Mouse (Mus musculus): ENCODE measurements around the gene Slc4a4.

The Slc4a4 gene

DNA sequence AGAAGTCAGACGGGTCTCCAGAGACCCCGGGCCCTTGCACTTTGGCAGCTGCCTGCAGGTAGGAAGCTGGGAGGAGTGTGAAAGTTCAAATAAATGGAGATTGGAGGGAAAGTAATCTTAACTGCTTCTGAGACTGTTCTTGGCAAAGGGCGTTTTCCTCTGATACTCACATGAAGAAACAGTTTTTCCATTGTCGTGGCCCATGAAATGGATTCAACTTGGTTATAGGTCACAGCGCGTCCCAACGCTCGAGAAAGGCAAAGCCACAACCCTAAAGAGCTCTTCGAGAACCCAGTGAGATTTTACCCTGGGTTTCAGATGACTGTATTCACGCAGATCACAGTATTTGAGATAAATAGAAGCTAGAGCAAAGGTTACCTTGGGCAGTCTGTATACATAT is 31.0 kb downstream of the Slc4a4 start:
- no peak for DNase-seq

DNA sequence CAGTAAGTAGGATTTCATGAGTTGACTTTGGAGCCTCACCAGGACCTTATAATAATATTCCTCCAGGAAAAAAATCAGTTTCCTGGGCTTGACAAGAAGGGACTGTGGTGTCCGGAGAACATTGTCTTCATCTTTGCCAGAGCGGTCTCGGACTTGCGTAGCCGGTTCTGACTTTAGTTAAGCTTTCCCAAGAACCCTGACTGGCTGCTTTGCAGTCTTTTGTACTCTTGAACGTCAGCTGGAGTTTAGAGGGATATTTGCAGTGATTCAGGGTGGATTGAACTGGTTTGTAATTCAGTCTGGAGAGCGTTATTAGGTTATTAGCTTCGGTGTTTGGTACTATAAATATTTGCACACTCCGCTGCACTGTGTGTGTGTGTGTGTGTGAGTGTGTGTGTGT is 31.9 kb downstream of the Slc4a4 start:
- DNase-seq, result no peak

DNA sequence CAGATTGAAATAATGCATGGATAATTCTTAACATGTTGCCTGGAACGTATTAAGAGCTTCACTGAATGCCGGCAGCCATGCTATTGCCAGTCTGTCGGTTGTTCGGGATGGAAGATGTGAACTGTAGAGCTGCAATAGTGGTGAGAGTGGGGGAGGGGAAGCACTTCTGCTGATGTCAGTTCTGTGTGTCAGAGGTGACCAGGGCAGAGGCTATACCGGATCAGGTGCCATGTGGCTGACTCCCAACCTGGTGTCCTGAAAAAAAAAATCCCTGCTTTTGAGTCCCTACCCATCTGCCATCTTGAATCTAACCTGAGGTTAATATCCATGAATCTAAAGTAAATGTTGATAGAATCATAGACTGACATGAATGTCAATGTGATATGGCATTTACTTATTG is 39.0 kb downstream of the Slc4a4 start:
- DNase-seq, result no peak

GRCm38 (mm10) chr5:88928201-88928916 is 41.7 kb downstream of the Slc4a4 start:
- DNase-seq, result no peak

DNA sequence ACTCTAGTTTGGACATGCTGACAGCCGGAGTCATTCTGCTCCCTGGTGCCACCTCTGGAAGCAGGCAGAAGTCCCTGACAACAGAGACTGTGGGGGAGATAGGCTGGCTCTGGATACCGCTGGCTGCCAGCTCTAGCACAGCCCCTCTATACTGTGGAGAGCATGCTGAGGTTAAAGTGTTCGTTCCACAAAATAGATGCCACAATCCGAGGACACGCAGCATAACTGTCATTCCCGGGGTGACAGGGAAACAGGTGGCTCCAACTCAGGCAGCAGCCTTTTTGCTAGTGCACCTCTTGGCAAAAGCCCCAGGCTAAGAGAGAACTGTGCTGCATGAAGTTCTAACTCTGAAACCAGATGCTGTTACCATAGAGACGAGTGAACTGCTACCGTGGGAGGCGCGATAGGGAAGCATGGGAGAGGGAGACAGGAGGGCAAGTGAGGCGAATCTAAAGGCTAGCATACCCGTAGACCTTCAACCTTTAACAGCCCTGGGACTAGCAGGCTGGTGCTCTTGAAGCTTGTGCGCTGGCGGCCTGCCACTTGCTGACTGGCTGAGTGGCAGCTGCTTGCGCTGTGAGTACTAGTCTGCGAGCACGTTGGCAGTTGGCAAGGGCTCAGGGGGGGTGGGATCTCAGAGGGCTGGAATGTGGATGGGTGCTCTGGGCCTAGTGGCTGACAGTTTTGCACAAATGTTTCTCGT is 42.9 kb downstream of the Slc4a4 start:
- DNase-seq, result peak; percentile 30

DNA sequence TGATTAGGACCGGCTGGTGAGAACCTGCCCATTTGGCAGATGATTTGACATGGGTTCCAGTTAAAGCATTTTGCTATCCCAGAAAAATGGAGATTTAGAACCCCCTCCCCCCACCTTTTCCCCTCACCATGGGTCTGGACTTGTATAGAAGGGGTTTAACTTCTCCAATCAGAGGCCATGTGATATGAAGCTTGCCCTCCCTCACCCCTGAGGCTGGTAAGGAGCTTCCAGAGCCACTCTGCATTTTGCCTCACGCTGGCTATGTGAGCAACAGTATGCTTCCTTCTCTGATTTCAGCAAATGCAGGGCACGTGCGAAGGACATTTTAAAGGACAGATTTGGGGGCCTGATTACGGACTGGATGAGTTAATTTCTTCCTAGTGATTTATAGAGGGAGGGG is 43.5 kb downstream of the Slc4a4 start:
- no peak for DNase-seq

DNA sequence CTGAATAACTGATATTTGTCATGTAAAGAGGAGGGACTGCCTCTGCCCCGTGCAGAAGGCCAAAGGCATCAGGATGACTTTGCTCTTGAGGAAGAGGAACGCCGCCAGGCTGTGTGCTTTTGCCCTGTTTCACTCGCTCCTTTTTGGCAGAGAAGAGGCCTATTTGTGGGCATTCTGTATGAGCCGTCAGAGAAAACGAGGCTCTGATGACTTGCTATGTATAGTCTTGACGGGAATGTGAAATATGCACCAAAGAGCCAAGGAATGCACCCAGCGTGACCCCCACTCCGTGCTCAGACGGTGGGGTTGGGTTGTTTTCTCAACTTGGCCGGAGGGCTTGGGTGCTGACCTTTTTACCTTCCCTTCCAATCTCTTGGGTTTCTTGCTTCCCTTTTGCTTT is 44.0 kb downstream of the Slc4a4 start:
- no peak for DNase-seq

DNA sequence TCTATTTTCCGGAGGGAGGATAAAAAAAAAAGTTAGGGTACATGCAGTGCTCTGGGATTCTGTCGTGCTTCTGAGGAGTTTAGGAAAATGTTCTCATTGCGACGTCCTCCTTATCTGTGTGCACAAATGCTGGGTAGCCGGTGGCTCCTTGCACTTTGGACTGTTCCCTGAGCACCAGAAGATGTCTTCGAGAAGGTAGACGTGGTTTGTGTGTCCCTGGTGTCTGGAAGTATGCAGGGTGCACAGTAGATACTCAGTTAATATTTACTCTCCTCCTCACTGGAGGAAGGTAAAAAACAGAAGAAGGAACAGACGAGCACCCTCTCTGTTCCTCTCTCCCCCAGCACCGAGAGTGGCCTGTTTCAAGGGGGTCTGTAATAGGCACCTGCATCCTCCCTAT is 44.6 kb downstream of the Slc4a4 start:
- no peak for DNase-seq

DNA sequence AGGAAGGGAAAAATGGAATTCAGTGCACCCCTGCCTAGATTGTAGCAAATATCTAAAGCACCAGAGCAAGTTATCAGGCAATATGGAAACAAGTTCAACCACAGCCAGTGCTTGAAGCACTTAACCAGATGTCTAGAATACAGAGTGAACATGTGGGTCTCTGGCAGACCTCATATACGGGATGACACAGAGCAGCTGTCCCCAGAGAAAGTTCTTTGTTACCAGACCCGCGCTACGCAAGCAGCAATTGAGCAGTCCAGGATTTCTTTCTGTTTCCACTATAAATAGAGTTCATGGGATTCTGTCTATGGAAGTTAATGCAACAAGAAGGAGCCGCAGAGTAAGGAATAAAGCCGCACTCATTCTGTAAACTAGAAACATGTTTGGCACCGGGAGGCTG is 46.8 kb downstream of the Slc4a4 start:
- DNase-seq, result no peak

- DNase-seq, result no peak
Observed at GRCm38 (mm10) chr5:88933946-88934345, 47.3 kb downstream of the Slc4a4 start.

DNA sequence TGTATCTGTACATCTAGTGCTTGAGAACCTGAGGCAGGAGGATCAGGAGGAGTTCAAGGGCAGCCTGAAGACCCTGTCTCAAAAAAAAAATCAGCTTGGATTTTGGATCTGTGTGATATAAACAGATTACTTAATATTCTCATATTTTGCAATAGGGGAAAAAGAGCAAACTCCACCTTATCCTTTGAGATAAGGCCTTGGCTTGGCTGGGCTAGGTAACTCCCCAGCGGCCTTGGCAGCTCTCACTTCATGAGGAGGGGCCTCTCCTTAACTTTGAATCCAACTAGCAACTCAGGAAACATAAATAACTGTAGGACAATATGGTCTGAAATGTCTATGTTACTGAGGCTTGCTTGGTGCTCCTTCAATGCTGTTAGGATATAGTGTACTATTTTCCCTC is 51.6 kb downstream of the Slc4a4 start:
- no peak for DNase-seq

GRCm38 (mm10) chr5:88939151-88939550 is 52.5 kb downstream of the Slc4a4 start:
- no peak for DNase-seq

DNA sequence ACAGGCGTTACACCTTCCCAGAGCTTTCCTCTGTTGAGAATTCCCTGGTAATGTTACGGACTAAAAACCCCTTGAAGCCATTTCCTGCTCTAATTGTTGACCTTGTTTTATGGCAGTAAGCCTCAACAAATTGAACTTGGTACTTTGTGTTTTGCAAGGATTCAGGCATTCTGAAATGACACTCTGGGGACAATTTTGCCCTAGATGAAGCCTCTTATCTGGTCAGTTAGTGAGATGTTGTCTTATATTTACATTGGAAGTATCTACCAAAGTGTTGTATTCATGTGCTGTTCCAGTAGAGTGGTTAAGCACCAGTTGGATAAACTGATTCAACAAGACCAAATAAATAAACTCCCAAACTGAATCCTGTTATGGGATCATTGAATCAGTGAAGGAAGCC is 53.2 kb downstream of the Slc4a4 start:
- DNase-seq, result no peak

DNA sequence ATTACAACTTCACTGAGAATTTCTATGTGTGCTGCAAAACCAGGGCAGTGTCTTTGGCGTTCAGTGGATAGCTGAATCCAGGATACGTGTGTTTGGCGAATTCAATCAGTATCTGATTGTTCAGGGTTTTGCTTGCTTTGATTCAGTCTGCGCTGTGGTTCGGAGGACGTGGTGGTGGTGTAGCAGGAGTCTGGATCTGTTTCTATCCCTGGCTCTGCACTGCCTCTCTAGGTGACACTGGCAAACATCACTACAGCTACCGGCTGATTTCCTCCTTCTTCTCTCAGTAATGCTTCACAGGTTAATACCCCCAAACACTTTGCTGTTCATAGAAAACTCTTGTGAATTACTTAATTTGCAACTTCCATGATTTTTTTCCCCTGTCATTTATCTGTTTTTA is 55.3 kb downstream of the Slc4a4 start:
- no peak for DNase-seq

GRCm38 (mm10) chr5:88945661-88946339 is 59.2 kb downstream of the Slc4a4 start:
- no peak for DNase-seq

GRCm38 (mm10) chr5:88950337-88950736 is 63.7 kb downstream of the Slc4a4 start:
- DNase-seq, result no peak

DNA sequence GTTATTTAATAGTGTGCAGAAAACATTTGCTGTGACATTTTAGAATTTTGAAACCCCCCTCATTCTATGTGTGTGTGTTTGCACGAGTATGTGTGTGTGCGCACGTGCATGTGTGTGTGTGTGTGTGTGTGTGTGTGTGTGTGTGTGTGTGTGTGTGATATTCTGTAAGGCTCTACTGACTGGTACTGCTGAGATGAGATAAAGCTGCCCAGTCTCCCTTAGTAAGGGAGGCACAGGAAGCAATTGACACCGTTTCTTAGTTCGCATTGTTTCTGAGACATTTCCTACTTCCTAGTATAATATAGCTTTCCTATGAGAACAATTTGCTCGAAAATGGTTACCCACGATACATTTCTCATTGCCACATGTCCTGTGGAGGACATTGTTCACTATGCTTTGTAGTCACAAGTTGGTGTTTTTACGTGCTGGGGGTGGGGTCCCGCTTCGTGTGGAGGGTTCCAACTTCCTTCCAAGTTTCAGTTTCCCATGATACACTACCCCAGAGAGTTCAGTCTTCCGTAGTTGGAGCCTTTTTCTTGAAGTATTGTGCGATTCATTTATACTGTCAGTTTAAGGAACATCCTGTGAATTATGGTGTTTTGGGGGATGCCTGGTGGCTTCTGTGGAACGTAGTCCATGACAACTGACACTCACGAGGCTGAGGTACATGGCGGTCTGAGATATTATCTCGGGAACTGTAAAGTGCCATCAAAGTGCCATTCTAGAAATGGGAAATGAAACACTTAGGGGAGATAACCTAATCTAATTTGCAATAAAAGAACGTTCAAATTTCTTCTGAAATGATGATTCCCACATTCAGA is 66.3 kb downstream of the Slc4a4 start:
- no peak for DNase-seq

DNA sequence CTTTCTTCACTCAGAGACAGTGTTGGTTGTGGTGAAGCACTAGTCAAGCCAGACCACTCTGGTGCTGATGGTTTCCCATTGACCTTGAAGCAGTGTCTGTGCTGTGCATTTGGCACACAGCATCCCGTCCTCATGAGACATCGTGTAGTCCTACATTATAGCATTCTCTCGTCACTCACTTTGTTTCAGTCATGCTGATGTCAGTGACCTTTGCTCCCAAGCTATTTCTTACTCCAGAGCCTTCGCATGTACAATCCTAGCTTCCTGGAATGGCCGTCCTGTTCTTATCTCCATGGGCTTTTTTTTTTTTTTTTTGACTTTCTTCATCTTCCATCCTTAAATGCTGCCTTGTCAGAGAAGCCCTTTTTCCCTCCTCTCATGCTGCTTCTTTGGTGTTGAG is 71.1 kb downstream of the Slc4a4 start:
- no peak for DNase-seq

DNA sequence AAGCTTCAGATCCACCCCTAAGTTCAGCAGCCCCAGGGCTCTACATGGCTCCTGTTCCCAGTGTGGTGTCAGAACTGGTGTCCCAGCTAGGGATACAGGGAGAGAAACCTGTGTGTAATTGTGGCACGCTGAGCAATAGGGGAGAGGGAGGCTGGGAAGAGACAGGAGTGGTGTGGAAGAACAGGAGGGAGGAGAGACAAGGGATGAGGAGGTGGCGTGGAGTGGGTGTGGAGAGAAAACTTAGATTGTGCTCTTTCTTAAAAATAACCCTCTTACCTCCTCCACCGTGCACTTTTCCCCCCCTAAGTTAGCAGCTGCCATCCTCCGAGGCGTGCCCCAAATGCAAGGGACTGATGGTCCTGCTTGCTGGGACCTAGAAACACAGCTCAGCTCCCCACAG is 72.3 kb downstream of the Slc4a4 start:
- DNase-seq, result no peak

GRCm38 (mm10) chr5:88959412-88959811 is 72.8 kb downstream of the Slc4a4 start:
- no peak for DNase-seq

DNA sequence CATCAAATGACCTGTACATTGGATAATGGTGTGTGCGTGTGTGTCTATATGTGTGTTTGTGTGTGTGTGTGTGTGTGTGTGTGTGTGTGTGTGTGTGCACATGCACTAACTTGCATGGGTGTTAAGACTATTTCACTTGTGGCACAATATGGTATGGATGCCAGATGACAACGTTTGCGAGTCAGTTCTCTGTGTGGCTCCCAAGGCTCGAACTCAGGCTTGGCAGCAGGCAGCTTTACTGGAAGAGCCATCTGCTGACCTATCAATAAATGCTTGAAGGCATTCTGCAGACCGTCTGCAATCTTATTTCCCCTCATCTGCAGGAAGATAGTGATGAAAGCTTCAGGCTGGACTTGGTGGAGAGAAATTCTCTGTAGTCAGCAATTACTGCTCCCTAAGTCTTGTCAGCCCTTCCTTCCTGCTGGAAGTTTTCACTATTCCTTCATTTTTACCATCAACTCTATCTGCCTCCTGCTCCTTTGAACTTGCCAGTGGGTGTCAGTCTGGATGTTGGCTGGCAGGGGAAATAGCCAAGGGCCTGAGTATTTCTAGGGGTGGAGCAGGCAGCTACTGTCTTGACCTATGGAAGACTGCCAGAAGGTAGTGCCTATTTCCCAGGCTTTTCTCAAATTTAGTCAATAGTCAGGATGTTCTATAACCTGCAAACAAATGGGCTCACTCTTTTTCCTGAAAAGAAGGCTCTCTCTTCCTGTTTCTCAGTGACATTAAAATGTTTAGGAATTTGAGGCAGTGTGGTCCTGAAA is 73.9 kb downstream of the Slc4a4 start:
- no peak for DNase-seq

GRCm38 (mm10) chr5:88961351-88961761 is 74.7 kb downstream of the Slc4a4 start:
- DNase-seq, result no peak

All from liver (tissue).